Mouse (Mus musculus) small intestine, adult 2 months (tissue): Measurements from ENCODE around the gene Nup107. TPM values are rescaled to one million over a fixed set of nuclear protein-coding genes. Genes with fewer than 3 reads are reported as not detected.
"Not testable (repeated sequence)": the region's sequence is repeated elsewhere in the genome, so short reads cannot be mapped to it uniquely, and the experiment has no call there.

Experiments used
- H3K27ac ChIP-seq: fragments of 200-500 bp; 2 replicates; pipeline ENCODE4 v1.5.1; 2012; ENCODE audit warnings: low read depth, low read length, control low read depth, inconsistent platforms; ENCODE audit not compliant: insufficient read depth
- H3K27me3 ChIP-seq: fragments of 200-500 bp; 2 replicates; pipeline ENCODE4 v1.6.1; 2012; ENCODE audit warnings: mild to moderate bottlenecking, moderate library complexity, low read length, inconsistent platforms; ENCODE audit not compliant: control insufficient read depth, insufficient read depth
- H3K36me3 ChIP-seq: fragments of 200-500 bp; 2 replicates; pipeline ENCODE4 v1.6.1; 2012; ENCODE audit warnings: mild to moderate bottlenecking, low read length, control low read depth, inconsistent platforms; ENCODE audit not compliant: control insufficient read depth, insufficient read depth
- H3K4me1 ChIP-seq: fragments of 200-500 bp; 2 replicates; pipeline ENCODE4 v1.6.1; 2012; ENCODE audit warnings: low read length, inconsistent platforms, mixed read lengths; ENCODE audit not compliant: control insufficient read depth, insufficient read depth, insufficient read length
- H3K4me3 ChIP-seq: fragments of 200-500 bp; 2 replicates; pipeline ENCODE4 v1.5.1; 2012; ENCODE audit warnings: low read depth, mild to moderate bottlenecking, control low read depth, inconsistent platforms, low read length, moderate library complexity
- CTCF ChIP-seq: fragments of 200-500 bp; IDR thresholded peaks from 2 replicates; pipeline ENCODE4 v1.5.1; 2012; ENCODE audit warnings: low read depth, mild to moderate bottlenecking, control low read depth, inconsistent platforms, low read length, moderate library complexity, mixed read lengths; ENCODE audit not compliant: insufficient replicate concordance, insufficient read length; ENCODE audit errors: extremely low read depth
- POLR2A ChIP-seq: fragments of 200-500 bp; IDR thresholded peaks from 2 replicates; pipeline ENCODE4 v1.6.1; 2012; ENCODE audit warnings: low read depth, mild to moderate bottlenecking, control low read depth, inconsistent platforms, low read length, moderate library complexity
- whole genome bisulfite sequencing: fragments of 180-500 bp; shearing (Covaris S2); methylation state at CpG from one replicate; pipeline ENCODE4 v1.1.7; 2018; 5-methylcytosine and 5-hydroxymethylcytosine counted together
- polyA plus RNA-seq: library from polyadenylated mRNA; depleted of rRNA; stranded (reverse); fragments of >200 nt; gene quantifications from 2 replicates; pipeline ENCODE4 v1.2.3, GENCODE M21; 2012

Nup107 gene
- polyA plus RNA-seq, 1 experiment: 3.1 TPM

DNA sequence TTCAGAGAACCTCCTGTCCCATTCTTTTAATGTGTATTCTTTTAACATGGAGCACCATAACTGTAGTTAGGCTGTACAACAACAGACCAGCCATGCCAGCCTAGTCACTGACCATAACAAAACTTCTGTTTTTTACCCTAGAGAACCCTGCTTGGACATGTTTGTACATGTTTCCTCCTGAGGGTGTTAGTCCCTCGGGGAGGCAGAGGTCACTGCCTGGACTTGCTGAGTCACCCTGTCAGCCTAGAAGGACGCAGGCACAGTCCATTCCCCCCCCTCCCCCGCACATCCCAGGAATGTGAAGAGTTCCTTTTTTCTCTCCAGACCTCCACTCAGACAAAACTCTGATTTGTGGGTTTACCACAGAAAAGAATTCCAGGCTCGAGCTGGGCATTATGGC, 74.9 kb downstream of the Nup107 start:
- Histone ChIP-seq H3K4me3 (no peak overlapping the region), H3K27me3 (no peaks in the 10 kb centered on the region), H3K27ac (no peak overlapping the region), H3K36me3 (no peaks in the 10 kb centered on the region), H3K4me1 (peaks cover 8% of the 10 kb centered on the region)
- 12% methylated on average over 4 of the region's 4 CpGs for WGBS
- no peak for TF ChIP-seq POLR2A
- no peak for TF ChIP-seq CTCF

DNA sequence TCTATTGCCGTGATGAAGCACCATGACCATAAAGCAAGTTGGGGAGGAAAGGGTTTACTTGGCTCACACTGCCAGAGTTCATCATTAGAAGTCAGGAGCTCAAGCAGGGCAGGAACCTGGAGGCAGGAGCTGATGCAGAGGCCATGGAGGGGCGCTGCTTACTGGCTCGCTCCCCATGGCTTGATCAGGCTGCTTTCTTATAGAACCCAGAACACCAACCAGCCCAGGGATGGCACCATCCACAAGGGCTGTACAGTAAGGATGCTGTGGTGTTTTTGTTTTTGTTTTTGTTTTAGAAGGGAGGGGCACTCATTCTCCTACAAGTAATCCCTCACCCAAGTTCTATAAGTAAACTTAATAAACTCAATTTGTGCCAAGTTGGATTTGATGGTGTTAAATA, 75.8 kb downstream of the Nup107 start:
- H3K36me3 ChIP-seq: no peaks in the 10 kb centered on the region
- H3K4me3 ChIP-seq: no peak overlapping the region
- H3K27ac ChIP-seq: no peak overlapping the region
- peaks cover 11% of the 10 kb centered on the region for H3K4me1 ChIP-seq
- 81% methylated on average over 3 of the region's 3 CpGs for WGBS
- TF ChIP-seq POLR2A: no peak
- no peak for TF ChIP-seq CTCF
- no peaks in the 10 kb centered on the region for H3K27me3 ChIP-seq

DNA sequence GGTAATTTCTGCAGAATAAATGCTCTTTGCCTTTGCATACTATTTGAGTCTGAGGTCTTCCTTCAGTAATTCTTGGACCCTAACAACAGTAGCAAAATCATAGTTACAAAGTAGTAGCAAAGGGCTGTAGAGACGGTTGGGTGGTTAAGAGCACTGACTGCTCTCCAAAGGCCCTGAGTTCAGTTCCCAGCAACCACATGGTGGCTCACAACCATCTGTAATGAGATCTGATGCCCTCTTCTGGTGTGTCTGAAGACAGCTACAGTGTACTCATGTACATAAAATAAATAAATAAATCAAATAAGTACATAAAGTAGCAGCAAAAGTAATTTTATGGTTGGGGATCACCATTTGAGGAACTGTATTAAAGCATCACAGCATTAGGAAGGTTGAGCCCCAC, 76.9 kb downstream of the Nup107 start:
- H3K27me3 ChIP-seq, H3K27ac ChIP-seq, H3K36me3 ChIP-seq, H3K4me3 ChIP-seq: not testable (repeated sequence)
- H3K4me1 ChIP-seq: peaks cover 11% of the 10 kb centered on the region
- 91% methylated on average over 1 of the region's 1 CpGs for WGBS

DNA sequence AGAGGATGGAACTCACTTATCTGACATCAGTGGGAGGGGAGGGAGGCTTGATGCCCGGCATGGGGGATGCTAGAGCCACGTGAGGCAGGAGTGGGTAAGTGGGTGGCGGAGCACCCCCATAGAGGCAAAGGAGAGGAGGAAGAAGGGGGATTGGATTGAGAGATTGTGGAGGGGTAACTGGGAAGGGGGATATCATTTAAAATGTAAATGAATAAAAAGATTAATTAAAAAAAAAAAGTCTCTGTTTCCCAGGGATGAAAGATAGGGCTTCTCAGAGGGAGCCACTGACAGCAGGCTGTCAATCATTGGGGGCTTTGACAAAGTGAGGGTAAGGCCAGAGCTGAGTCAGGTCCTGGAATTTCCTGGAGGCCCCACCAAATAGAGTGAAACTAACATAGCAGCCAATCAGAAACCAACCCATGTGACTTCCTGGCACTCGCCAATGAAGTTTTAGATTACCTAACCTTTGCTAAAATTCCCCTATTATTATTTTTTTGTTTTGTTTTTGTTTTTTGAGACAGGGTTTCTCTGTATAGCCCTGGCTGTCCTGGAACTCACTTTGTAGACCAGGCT, 77.5 kb downstream of the Nup107 start:
- Histone ChIP-seq H3K4me1 (peaks cover 11% of the 10 kb centered on the region), H3K27me3 (no peaks in the 10 kb centered on the region), H3K27ac (no peak overlapping the region), H3K4me3 (no peak overlapping the region), H3K36me3 (no peaks in the 10 kb centered on the region)
- WGBS: 76% methylated on average over 4 of the region's 4 CpGs
- TF ChIP-seq CTCF (no peak), POLR2A (no peak)

DNA sequence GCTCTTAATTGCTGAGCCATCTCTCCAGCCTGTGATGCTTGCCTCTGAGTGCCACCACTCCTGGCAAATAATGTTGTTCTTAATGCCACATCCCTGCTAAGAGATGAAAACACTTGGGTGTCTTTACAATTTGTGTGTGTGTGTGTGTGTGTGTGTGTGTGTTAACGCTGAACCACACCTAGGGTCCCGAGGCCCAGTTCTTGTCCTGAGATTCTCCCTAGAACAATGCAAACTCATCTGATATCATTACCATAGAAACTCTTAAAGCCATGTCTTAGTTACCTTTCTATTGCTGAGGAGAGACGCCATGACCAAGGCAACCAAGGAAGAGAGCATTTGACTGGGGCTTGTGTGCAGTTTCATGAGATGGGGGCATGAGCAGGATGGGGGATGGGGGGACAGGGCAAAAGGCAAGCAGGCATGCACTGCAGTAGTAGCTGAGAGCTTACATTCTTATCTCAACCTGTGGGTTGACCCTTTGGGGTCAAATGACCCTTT, 78.4 kb downstream of the Nup107 start:
- no peak for TF ChIP-seq CTCF
- no peak for TF ChIP-seq POLR2A
- Histone ChIP-seq H3K4me3 (no peak overlapping the region), H3K36me3 (no peaks in the 10 kb centered on the region), H3K27me3 (no peaks in the 10 kb centered on the region), H3K4me1 (peaks cover 11% of the 10 kb centered on the region), H3K27ac (no peak overlapping the region)
- 75% methylated on average over 3 of the region's 3 CpGs for WGBS

DNA sequence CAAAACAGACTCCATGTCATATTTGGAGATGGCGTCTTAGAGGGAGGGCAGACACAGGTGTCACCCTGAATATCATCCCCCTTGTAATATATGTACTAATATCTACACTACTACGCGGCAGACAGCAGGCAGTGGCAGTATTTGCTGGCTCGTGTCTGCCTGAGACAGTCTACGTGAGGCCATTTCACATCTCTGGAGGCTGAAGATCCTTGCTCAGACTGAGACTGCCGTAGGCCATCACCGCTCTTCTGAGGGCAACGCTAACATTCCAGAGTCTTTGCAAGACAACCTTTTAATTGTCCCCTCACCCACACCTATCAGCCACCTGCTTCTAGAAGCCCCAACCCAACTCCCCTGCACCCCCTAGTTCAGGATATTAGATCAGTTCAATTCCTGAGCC, 79.0 kb downstream of the Nup107 start:
- H3K27me3 ChIP-seq: no peaks in the 10 kb centered on the region
- 94% methylated on average over 8 of the region's 8 CpGs for WGBS
- TF ChIP-seq POLR2A: no peak
- no peak for TF ChIP-seq CTCF
- peaks cover 2% of the 10 kb centered on the region; the same call in 1 of the 2 replicates for H3K36me3 ChIP-seq
- H3K4me3 ChIP-seq: no peak overlapping the region
- H3K4me1 ChIP-seq: peaks cover 11% of the 10 kb centered on the region; the same call in 1 of the 2 replicates
- H3K27ac ChIP-seq: no peak overlapping the region

DNA sequence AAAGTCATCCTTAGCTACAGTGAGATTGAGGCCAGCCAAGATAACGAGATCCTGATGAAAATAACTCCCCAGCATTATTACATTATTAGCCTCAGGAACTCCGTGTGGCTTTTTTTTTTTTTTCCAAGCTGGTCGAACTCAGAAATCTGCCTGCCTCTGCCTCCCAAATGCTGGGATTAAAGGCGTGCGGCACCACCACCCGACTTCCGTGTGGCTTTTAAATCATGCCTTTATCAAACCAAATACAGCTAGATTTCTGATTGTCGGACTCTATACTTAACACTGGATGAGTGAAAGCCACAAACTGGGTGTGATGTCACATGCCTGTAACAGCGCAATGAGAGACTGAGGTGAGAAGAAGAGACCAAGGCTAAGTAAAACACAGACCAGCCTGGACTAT, 79.6 kb downstream of the Nup107 start:
- peaks cover 11% of the 10 kb centered on the region; the same call in 1 of the 2 replicates for H3K4me1 ChIP-seq
- WGBS: 88% methylated on average over 9 of the region's 9 CpGs
- H3K27me3 ChIP-seq: no peaks in the 10 kb centered on the region
- TF ChIP-seq POLR2A: no peak
- TF ChIP-seq CTCF: no peak
- no peak overlapping the region for H3K27ac ChIP-seq
- H3K4me3 ChIP-seq: no peak overlapping the region
- H3K36me3 ChIP-seq: peaks cover 2% of the 10 kb centered on the region; the same call in 1 of the 2 replicates
